Mouse (Mus musculus) heart, adult 2 months (tissue): ENCODE measurements around the gene Cavin4. TPM values are rescaled to one million over a fixed set of nuclear protein-coding genes. Genes with fewer than 3 reads are reported as not detected.
A peak's percentile ranks its signal among the peaks of the same experiment; 100 is the strongest.

Experiments
- DNase-seq, 2 experiments: peaks; one replicate each; pipeline ENCODE4 v3.0.0; 2021
- H3K27ac ChIP-seq: fragments of 200-600 bp; 2 replicates; pipeline ENCODE4 v1.8.1; 2022
- H3K27me3 ChIP-seq: fragments of 200-500 bp; 2 replicates; pipeline ENCODE4 v1.6.1; 2012; ENCODE audit warnings: mild to moderate bottlenecking, low read length, inconsistent platforms, mixed read lengths; ENCODE audit not compliant: control insufficient read depth, insufficient read depth
- H3K36me3 ChIP-seq: fragments of 200-500 bp; 2 replicates; pipeline ENCODE4 v1.6.1; 2012; ENCODE audit warnings: low read length, inconsistent platforms; ENCODE audit not compliant: control insufficient read depth, insufficient read depth
- H3K4me1 ChIP-seq: fragments of 200-500 bp; 2 replicates; pipeline ENCODE4 v1.6.1; 2011; ENCODE audit warnings: low read length; ENCODE audit not compliant: control insufficient read depth, insufficient read depth
- H3K4me3 ChIP-seq: fragments of 200-600 bp; 2 replicates; pipeline ENCODE4 v1.8.1; 2022
- H3K79me2 ChIP-seq: fragments of 200-500 bp; replicated peaks from 2 replicates; pipeline ENCODE4 v1.6.1; 2012; ENCODE audit warnings: mild to moderate bottlenecking, inconsistent platforms, low read length, moderate library complexity, mixed read lengths; ENCODE audit not compliant: control insufficient read depth, insufficient read depth
- H3K9ac ChIP-seq: fragments of 200-500 bp; 2 replicates; pipeline ENCODE4 v1.6.1; 2012; ENCODE audit warnings: low read depth, mild to moderate bottlenecking, control low read depth, inconsistent platforms, low read length, mixed read lengths
- CTCF ChIP-seq: fragments of 200-600 bp; IDR thresholded peaks from 2 replicates; pipeline ENCODE4 v1.8.1; 2022; ENCODE audit warnings: antibody characterized with exemption, mild to moderate bottlenecking, moderate library complexity
- EP300 ChIP-seq: fragments of 200-500 bp; IDR thresholded peaks from 2 replicates; pipeline ENCODE4 v1.6.1; 2011; ENCODE audit warnings: low read depth, low read length, control low read depth; ENCODE audit not compliant: insufficient read depth
- POLR2A ChIP-seq: fragments of 200-500 bp; IDR thresholded peaks from 2 replicates; pipeline ENCODE4 v1.6.1; 2011; ENCODE audit warnings: mild to moderate bottlenecking, low read depth, low read length, control low read depth; ENCODE audit not compliant: insufficient read depth
- WGBS: fragments of 180-500 bp; shearing (Covaris S2); methylation state at CpG from one replicate; pipeline ENCODE4 v1.1.7; 2018; 5-methylcytosine and 5-hydroxymethylcytosine counted together
- intact Hi-C: fragments of 180-260 bp; cut with DNase I; formaldehyde crosslinking; loops from one replicate; pipeline ENCODE4 v1.15.1; 2025
- polyA plus RNA-seq: library from polyadenylated mRNA; depleted of rRNA; stranded (reverse); fragments of >200 nt; gene quantifications from 2 replicates; pipeline ENCODE4 v1.2.3, GENCODE M21; 2012
- total RNA-seq, 2 experiments: library from RNA; stranded (reverse); gene quantifications; 2 replicates each; pipeline ENCODE4 v1.2.3; 2021

Cavin4 gene
- total and polyA plus RNA-seq, 3 experiments = 22.1 to 107 (median 102) TPM

- intact Hi-C loops = no loop called here
- H3K4me1 ChIP-seq = no peaks in the 10 kb centered on the region
- no peak overlapping the region for H3K27ac ChIP-seq
- H3K27me3 ChIP-seq = no peaks in the 10 kb centered on the region
- H3K9ac ChIP-seq = no peak overlapping the region
- no peaks in the 10 kb centered on the region for H3K79me2 ChIP-seq
- TF ChIP-seq POLR2A (no peak), CTCF (no peak), EP300 (no peak)
- 86% methylated on average over 6 of the region's 6 CpGs for WGBS
- DNase-seq = no peak
- no peak overlapping the region for H3K4me3 ChIP-seq
- H3K36me3 ChIP-seq = no peaks in the 10 kb centered on the region
These were observed 38.4 kb upstream of the Cavin4 start for GRCm38 (mm10) chr4:48624961-48625360.

- 93% methylated on average over 9 of the region's 9 CpGs for WGBS
- no peak for DNase-seq
- H3K36me3 ChIP-seq = no peaks in the 10 kb centered on the region
- no peak overlapping the region for H3K4me3 ChIP-seq
- no peak overlapping the region for H3K9ac ChIP-seq
- H3K79me2 ChIP-seq = no peaks in the 10 kb centered on the region
- TF ChIP-seq EP300 (no peak), CTCF (no peak), POLR2A (no peak)
- H3K4me1 ChIP-seq = no peaks in the 10 kb centered on the region
- no peak overlapping the region for H3K27ac ChIP-seq
- no peaks in the 10 kb centered on the region for H3K27me3 ChIP-seq
- intact Hi-C loops = no loop called here
These were observed 37.5 kb upstream of the Cavin4 start for GRCm38 (mm10) chr4:48625836-48626235.

- H3K36me3 ChIP-seq = no peaks in the 10 kb centered on the region
- H3K4me1 ChIP-seq = no peaks in the 10 kb centered on the region
- H3K27me3 ChIP-seq = no peaks in the 10 kb centered on the region
- H3K4me3 ChIP-seq = no peak overlapping the region
- H3K79me2 ChIP-seq = no peaks in the 10 kb centered on the region
- H3K27ac ChIP-seq = no peak overlapping the region
- 94% methylated on average over 13 of the region's 13 CpGs for WGBS
- intact Hi-C loops = no loop called here
- no peak for DNase-seq
- no peak for TF ChIP-seq CTCF
- no peak for TF ChIP-seq POLR2A
- TF ChIP-seq EP300 = no peak
- H3K9ac ChIP-seq = no peak overlapping the region
These were observed 33.9 kb upstream of the Cavin4 start for GRCm38 (mm10) chr4:48629445-48629844.

GRCm38 (mm10) chr4:48633529-48633928, 29.8 kb upstream of the Cavin4 start:
- no peak overlapping the region for H3K4me3 ChIP-seq
- H3K79me2 ChIP-seq = no peaks in the 10 kb centered on the region
- no peak overlapping the region for H3K9ac ChIP-seq
- H3K36me3 ChIP-seq = no peaks in the 10 kb centered on the region
- no peak for DNase-seq
- intact Hi-C loops = loop anchor here (5.0 kb wide), 1 partner anchor 49 kb away; no protein-coding TSS in a partner anchor
- 89% methylated on average over 6 of the region's 6 CpGs for WGBS
- TF ChIP-seq CTCF = no peak
- no peak for TF ChIP-seq POLR2A
- TF ChIP-seq EP300 = no peak
- H3K27ac ChIP-seq = no peak overlapping the region
- no peaks in the 10 kb centered on the region for H3K27me3 ChIP-seq
- H3K4me1 ChIP-seq = no peaks in the 10 kb centered on the region

GRCm38 (mm10) chr4:48634058-48634457, 29.3 kb upstream of the Cavin4 start:
- DNase-seq = peak in 1 of 2 experiments; percentile 25
- TF ChIP-seq EP300 (no peak), CTCF (peak; percentile 64)
- no peaks in the 10 kb centered on the region for H3K4me1 ChIP-seq
- no peak overlapping the region for H3K9ac ChIP-seq
- H3K79me2 ChIP-seq = no peaks in the 10 kb centered on the region
- no peak overlapping the region for H3K4me3 ChIP-seq
- intact Hi-C loops = loop anchor here (5.0 kb wide), 1 partner anchor 48 kb away; no protein-coding TSS in a partner anchor
- no peaks in the 10 kb centered on the region for H3K27me3 ChIP-seq
- no peak overlapping the region for H3K27ac ChIP-seq
- 71% methylated on average over 2 of the region's 2 CpGs for WGBS
- no peaks in the 10 kb centered on the region for H3K36me3 ChIP-seq

GRCm38 (mm10) chr4:48636831-48637230, 26.5 kb upstream of the Cavin4 start:
- 94% methylated on average over 13 of the region's 13 CpGs for WGBS
- DNase-seq = no peak
- TF ChIP-seq CTCF (no peak), POLR2A (no peak), EP300 (no peak)
- no peak overlapping the region for H3K27ac ChIP-seq
- no peaks in the 10 kb centered on the region for H3K36me3 ChIP-seq
- no peaks in the 10 kb centered on the region for H3K27me3 ChIP-seq
- intact Hi-C loops = no loop called here
- H3K79me2 ChIP-seq = no peaks in the 10 kb centered on the region
- no peaks in the 10 kb centered on the region for H3K4me1 ChIP-seq
- H3K9ac ChIP-seq = no peak overlapping the region
- no peak overlapping the region for H3K4me3 ChIP-seq
